Mouse (Mus musculus) CD4-positive helper T cell, adult 2 months (primary cell): ENCODE data around the gene Lrrc74a.

ENCODE experiments used
- DNase-seq: peaks from one replicate; pipeline ENCODE4 v3.0.0-alpha.2; 2012; ENCODE audit warnings: low read depth, missing footprints, low spot score

The Lrrc74a gene

DNA sequence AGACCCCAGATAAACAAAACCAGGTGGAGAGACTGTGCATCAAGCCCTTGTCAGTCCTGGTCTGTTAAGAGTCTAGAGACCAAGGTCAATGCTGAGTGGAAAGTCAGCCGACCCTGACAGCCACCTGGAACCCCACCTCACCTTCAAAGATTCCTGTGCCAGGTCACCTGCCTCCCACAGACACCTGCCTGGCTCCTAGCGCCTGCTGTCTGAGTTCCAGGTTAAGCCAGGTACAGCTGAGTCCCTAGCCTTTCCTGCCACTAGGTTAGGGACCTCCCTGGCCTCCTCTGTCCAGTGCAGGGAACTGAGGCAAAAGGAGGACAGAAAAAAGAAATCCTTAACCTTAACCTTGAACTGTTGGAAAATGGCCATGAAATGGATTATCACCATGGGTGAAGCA, 70.7 kb downstream of the Lrrc74a start:
- DNase-seq, result no peak

- DNase-seq, result no peak
These were observed 71.1 kb downstream of the Lrrc74a start for GRCm38 (mm10) chr12:86805315-86805714.

- peak; percentile 69 for DNase-seq
These were observed 72.1 kb downstream of the Lrrc74a start for GRCm38 (mm10) chr12:86806031-86806922.

- peak; percentile 94 for DNase-seq
These were observed 73.0 kb downstream of the Lrrc74a start for GRCm38 (mm10) chr12:86806923-86807794.

DNA sequence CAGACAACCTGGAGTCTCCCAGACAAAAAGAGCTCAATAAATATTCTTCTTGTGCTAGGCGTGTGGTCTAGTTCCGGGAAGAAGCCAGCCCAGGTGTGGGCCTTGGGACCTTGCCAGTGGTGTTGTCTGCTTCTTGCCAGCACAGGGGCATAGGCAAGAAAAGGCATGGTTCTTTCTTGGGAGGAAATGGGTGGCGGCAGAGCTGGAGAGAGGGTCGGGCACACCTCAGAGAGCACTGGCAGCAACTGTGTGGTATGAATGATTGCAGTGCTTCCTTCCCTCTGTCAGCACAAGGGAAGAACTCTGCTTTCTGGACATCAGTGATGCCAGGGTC, 73.6 kb downstream of the Lrrc74a start:
- DNase-seq, result no peak

- DNase-seq, result no peak
These were observed 74.7 kb downstream of the Lrrc74a start for GRCm38 (mm10) chr12:86808856-86809255.

GRCm38 (mm10) chr12:86810040-86810439, 75.9 kb downstream of the Lrrc74a start:
- DNase-seq, result no peak

DNA sequence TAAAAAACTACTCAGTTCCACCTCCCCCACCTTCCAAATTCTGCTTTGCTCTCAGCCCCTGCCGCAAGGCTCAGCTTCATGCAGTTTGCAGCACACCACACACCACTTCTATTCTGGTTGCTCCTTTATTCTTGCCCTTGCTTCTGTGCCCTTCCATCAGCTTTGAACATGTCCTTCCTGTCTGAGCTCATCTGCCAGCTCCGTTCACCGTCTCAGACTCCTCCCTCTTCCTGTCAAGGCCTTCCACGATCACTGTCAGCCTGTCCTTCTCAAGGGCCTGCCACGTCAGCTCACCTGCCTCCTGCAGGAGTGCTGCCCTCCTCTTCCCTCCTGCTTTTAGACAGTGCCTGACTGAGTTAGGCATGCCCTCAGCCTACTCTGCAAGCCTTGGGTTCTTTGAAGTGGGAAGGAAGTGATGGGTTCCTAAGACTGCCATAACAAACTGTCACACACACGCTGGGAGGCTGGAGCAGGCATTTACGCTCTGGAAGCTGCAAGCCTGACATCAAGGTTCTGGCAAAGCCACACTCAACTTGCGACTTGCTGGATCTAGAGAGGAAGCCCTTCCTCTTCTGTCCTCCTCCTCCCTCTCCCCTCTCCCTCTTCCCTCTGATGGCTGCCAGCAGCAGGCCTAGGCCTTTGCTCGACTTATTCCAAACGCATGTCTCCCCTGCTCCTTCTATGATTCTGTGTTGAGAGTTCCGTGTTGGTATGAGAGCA, 76.7 kb downstream of the Lrrc74a start:
- DNase-seq, result peak; percentile 95

GRCm38 (mm10) chr12:86812782-86813181, 78.6 kb downstream of the Lrrc74a start:
- no peak for DNase-seq
